Mouse (Mus musculus) kidney, embryonic 14.5 days (tissue): ENCODE measurements at regions not wholly inside any gene's neighbourhood (a gene's known extent, or its start where the extent isn't known, plus 50 kb on each side); places are given as distances from the start of the nearest gene placed in this dataset.

Source experiments
- ATAC-seq: fragments of 200-750 bp; cut with Nextera tagmentation; 2 replicates; pipeline ENCODE4 v1.8.0; 2017; ENCODE audit warnings: moderate number of reproducible peaks, mild to moderate bottlenecking, moderate TSS enrichment, moderate library complexity; ENCODE audit not compliant: low FRiP score, low TSS enrichment
- H3K27ac ChIP-seq: fragments of 300-500 bp; sonication (generic); 2 replicates; pipeline ENCODE4 v1.5.1; 2014; ENCODE audit warnings: low read depth, mild to moderate bottlenecking, low read length, moderate library complexity, mixed read lengths
- H3K27me3 ChIP-seq: fragments of 300-500 bp; sonication (generic); 2 replicates; pipeline ENCODE4 v1.6.1; 2014; ENCODE audit warnings: mild to moderate bottlenecking, low read length; ENCODE audit not compliant: control insufficient read depth, insufficient read depth
- H3K36me3 ChIP-seq: fragments of 300-500 bp; sonication (generic); 2 replicates; pipeline ENCODE4 v1.6.1; 2014; ENCODE audit warnings: low read length, mixed read lengths; ENCODE audit not compliant: control insufficient read depth, insufficient read depth
- H3K4me1 ChIP-seq: fragments of 300-500 bp; sonication (generic); 2 replicates; pipeline ENCODE4 v1.6.1; 2014; ENCODE audit warnings: low read length, mixed read lengths; ENCODE audit not compliant: control insufficient read depth, insufficient read depth
- H3K4me2 ChIP-seq: fragments of 300-500 bp; sonication (generic); replicated peaks from 2 replicates; pipeline ENCODE4 v1.6.1; 2014; ENCODE audit warnings: low read depth, mild to moderate bottlenecking, low read length
- H3K4me3 ChIP-seq: fragments of 300-500 bp; sonication (generic); 2 replicates; pipeline ENCODE4 v1.5.1; 2014; ENCODE audit warnings: mild to moderate bottlenecking, low read length
- H3K9ac ChIP-seq: fragments of 300-500 bp; sonication (generic); 2 replicates; pipeline ENCODE4 v1.6.1; 2014; ENCODE audit warnings: low read depth, mild to moderate bottlenecking, low read length, moderate library complexity
- H3K9me3 ChIP-seq: fragments of 300-500 bp; sonication (generic); 2 replicates; pipeline ENCODE4 v1.6.1; 2016; ENCODE audit warnings: low read length; ENCODE audit not compliant: control insufficient read depth
- WGBS: fragments of 180-500 bp; shearing (Covaris S2); extraction: QIAGEN DNeasy Blood & Tissue Kit; methylation state at CpG from one replicate; pipeline ENCODE4 v1.1.7; 2014; 5-methylcytosine and 5-hydroxymethylcytosine counted together

DNA sequence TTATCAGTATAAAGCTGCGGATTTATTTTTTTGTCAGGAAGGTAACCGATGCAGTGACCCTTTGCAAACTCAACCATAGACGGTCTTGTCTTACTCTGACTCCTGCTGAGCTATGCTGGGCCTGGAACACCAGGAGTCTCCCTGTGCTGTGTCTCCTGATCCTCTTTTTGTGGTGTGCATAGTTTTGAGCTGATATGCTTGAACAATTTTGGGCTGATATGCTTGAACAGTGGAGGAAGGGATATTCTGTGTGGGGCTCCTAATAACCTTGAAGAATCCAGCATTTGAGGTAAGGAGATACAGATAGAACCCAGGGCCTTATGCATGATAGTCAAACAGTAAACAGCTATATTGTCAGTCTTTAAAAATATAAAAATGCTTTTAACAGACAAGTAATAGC is 211.2 kb upstream of the Arpp21 start:
- Histone ChIP-seq H3K4me3 (no peak overlapping the region), H3K9me3 (no peaks in the 10 kb centered on the region), H3K4me1 (no peaks in the 10 kb centered on the region), H3K27me3 (no peaks in the 10 kb centered on the region), H3K4me2 (no peak overlapping the region), H3K9ac (no peak overlapping the region), H3K36me3 (no peaks in the 10 kb centered on the region), H3K27ac (no peak overlapping the region)
- 76% methylated on average over 3 of the region's 3 CpGs for WGBS
- no peak for ATAC-seq

DNA sequence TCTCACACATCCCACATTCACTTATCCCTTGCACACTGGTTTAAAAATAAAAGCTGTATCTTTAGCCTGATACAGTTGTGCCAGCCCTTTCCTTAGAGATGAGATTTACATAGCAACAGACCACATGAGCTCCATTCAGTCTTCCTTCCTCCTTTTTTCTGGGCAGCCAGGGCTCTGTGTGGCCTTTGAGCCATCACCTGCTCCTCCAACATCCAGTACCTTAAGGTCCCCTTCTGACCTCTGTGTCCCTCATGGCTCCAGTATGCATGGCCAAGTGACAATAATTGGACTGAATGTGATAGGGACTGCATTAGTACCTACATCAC is 210.3 kb upstream of the Arpp21 start:
- Histone ChIP-seq H3K36me3 (no peaks in the 10 kb centered on the region), H3K9ac (no peak overlapping the region), H3K4me2 (no peak overlapping the region), H3K27ac (no peak overlapping the region), H3K4me3 (no peak overlapping the region), H3K9me3 (no peaks in the 10 kb centered on the region), H3K27me3 (no peaks in the 10 kb centered on the region), H3K4me1 (no peaks in the 10 kb centered on the region)
- ATAC-seq, result no peak

DNA sequence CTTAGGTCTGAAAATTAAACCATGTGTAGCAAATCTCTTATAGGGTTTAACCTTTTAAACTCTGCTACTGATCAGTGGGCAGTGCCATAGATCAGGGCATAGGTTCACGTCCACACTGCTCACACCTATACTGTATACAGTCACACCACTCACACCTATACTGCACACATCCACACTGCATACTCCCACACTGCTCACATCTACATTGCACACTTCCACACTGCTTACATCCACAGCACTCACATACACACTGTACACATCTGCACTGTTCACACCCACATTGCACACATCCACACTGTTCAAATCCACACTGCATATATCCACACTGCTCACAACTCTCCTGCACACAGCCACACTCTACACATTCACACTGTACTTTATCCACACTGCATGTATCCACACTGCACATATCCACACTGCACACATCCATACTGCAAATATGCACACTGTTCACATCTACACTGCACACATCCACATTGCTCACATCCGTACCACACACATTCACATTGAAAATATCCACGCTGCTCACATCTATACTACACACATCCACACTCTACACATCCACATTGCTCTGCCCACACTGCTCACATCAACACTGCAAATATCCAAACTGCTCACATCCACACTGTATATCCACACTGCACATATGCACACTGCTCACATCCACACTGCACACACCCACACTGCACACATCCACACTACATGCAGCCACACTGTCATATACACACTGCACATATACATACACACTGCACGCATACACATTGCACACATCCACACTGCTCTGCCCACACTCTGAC is 209.7 kb upstream of the Arpp21 start:
- H3K36me3 ChIP-seq, result no peaks in the 10 kb centered on the region
- no peaks in the 10 kb centered on the region for H3K9me3 ChIP-seq
- no peak overlapping the region for H3K27ac ChIP-seq
- 89% methylated on average over 4 of the region's 4 CpGs for WGBS
- H3K27me3 ChIP-seq, result no peaks in the 10 kb centered on the region
- no peak overlapping the region for H3K4me2 ChIP-seq
- H3K4me3 ChIP-seq, result no peak overlapping the region
- H3K4me1 ChIP-seq, result no peaks in the 10 kb centered on the region
- ATAC-seq, result no peak
- no peak overlapping the region for H3K9ac ChIP-seq

DNA sequence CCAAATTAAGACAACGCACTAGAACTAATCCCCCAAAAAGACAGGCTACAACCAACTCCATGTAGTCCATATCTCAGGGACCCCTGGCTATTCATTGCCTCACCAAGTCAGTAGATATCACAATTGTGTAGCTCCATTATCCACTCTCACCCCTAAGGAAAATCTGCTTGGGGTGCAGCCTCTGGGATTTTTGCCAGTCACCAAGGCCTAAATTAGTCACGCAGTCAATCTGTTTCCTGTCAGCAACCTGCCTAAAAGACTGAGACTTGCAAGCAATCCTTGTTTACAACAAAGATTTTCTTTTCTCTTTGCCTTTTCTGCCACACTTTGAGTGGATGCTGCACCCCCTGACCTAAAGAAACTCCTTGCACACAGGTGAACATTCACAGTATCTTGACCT is 208.5 kb upstream of the Arpp21 start:
- Histone ChIP-seq H3K9me3 (no peaks in the 10 kb centered on the region), H3K36me3 (no peaks in the 10 kb centered on the region), H3K27ac (no peak overlapping the region), H3K4me2 (no peak overlapping the region), H3K27me3 (no peaks in the 10 kb centered on the region), H3K4me1 (no peaks in the 10 kb centered on the region), H3K9ac (no peak overlapping the region), H3K4me3 (no peak overlapping the region)
- no peak for ATAC-seq
- WGBS, result 77% methylated on average over 2 of the region's 2 CpGs

DNA sequence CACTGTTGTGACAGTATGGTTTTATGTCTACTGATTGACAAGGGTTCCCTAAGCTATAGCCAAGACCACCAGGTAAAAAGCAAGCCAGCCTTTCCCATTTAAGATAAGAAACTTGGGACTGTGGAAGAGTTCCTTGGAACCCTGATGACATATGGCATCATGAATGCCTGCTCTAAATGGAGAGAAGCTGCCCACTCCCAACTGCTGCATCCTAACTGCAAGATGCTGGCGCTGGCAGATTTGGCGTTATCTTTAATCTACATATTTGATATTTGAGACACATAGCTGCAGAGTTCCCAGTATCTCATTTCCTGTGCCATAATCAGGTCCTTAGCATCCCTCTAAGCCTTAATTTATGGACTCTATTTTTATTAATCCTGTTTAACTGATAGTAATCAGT is 200.4 kb upstream of the Arpp21 start:
- Histone ChIP-seq H3K36me3 (no peaks in the 10 kb centered on the region), H3K4me3 (no peak overlapping the region), H3K27me3 (no peaks in the 10 kb centered on the region), H3K27ac (no peak overlapping the region), H3K9me3 (no peaks in the 10 kb centered on the region), H3K4me1 (no peaks in the 10 kb centered on the region), H3K4me2 (no peak overlapping the region), H3K9ac (no peak overlapping the region)
- no peak for ATAC-seq
- WGBS, result 75% methylated on average over 2 of the region's 2 CpGs

DNA sequence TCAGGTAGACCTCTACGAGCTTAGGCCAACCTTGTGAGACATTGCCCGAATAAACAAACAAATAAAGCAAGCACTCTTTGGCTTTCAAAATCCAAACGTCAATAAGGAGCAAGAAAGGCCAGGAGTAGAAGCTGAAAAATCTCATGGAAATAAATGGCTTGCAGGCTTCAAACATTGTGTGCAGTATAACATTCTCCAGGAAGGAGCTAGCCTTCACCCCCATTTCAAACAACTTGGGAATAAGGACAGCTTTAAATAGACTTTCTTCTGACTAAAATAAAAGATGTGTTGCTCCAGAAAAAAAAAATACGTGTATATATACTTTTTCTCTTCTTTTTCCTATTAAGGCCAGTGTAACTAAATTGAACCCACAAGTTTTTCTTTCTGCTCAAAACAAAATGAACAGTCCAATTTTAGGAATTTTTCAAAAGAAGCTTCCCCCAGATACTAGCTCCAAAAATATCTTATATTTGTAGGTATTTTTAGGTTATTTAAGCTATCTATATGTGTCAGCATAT is 196.2 kb upstream of the Arpp21 start:
- ATAC-seq, result no peak
- H3K27me3 ChIP-seq, result no peaks in the 10 kb centered on the region

DNA sequence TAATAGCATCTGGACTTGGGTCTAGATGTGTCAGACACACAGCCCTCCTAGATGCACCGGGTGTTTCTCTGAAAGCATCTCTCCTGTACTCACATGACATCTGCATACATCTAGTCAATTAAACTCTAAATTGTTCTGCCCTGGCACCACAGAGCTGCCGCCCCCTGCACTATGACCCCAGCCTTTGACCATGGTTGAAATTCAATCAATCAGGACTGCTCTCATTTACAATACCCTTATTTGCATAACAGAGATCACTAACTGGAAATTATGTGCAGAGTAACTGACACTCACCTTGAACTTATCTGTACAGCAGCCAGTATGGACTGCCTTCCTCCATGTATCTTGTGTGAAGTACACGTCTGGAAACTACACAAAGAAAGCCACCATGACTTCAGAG is 193.5 kb upstream of the Arpp21 start:
- Histone ChIP-seq H3K36me3 (no peaks in the 10 kb centered on the region), H3K27me3 (no peaks in the 10 kb centered on the region), H3K4me1 (no peaks in the 10 kb centered on the region), H3K9me3 (no peaks in the 10 kb centered on the region), H3K9ac (no peak overlapping the region), H3K4me3 (no peak overlapping the region), H3K27ac (no peak overlapping the region), H3K4me2 (no peak overlapping the region)
- no peak for ATAC-seq
- 68% methylated on average over 3 of the region's 3 CpGs for WGBS

More for the DNA sequence above, 196.2 kb upstream of the Arpp21 start:
- Histone ChIP-seq H3K9ac (no peak overlapping the region), H3K9me3 (no peaks in the 10 kb centered on the region), H3K4me2 (no peak overlapping the region), H3K4me1 (no peaks in the 10 kb centered on the region), H3K36me3 (no peaks in the 10 kb centered on the region), H3K27ac (no peak overlapping the region), H3K4me3 (no peak overlapping the region)
- 80% methylated on average over 4 of the region's 4 CpGs for WGBS

DNA sequence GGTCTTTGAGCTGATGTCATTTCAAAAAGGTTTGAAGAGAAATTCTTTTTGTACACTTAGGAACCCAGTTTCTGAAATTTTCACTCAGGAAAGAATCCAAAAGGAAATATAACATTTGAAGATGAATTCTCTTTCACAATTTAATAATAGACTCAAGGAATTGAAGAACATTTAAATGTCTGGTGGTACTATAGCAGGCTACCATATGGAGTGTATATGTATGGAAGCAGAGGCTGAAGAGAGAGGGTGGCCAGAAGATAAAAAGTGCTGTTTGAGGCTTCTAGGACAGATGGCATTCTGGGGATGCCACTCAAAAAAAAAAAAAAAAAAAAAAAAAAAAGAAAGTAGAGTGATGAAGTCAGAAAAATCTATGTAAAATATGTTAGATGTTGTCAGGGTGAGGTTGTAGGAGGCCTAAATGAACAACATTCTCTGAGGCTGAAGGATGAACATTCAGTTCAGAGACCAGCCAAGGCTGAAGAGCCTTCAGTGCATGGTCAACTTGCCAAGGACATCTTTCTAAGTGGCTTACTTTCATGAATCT is 170.1 kb upstream of the Arpp21 start:
- no peaks in the 10 kb centered on the region for H3K36me3 ChIP-seq
- H3K4me2 ChIP-seq, result no peak overlapping the region
- no peaks in the 10 kb centered on the region for H3K27me3 ChIP-seq
- no peak overlapping the region for H3K27ac ChIP-seq
- no peaks in the 10 kb centered on the region for H3K9me3 ChIP-seq
- H3K4me1 ChIP-seq, result no peaks in the 10 kb centered on the region
- ATAC-seq, result no peak
- H3K4me3 ChIP-seq, result no peak overlapping the region
- no peak overlapping the region for H3K9ac ChIP-seq

DNA sequence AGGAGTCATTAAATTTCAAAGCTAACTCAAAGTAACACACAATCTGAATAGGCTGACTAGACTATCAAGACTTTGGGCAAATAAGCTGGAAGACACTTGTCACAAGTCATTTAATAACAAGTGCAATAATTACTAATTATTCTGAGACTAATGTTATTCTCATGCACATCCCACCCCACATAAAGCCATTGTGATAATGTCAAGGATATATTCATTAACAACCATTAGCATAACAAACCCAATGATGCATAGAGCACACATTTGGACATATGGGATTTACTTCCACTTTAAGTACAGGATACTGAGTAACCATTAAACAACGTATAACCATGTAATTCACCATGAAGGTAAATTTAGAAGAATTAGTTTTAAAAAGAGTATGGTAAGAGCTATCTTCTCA is 135.0 kb upstream of the Arpp21 start:
- Histone ChIP-seq H3K27ac (no peak overlapping the region), H3K9me3 (no peaks in the 10 kb centered on the region), H3K4me3 (no peak overlapping the region), H3K4me2 (no peak overlapping the region), H3K36me3 (no peaks in the 10 kb centered on the region), H3K27me3 (no peaks in the 10 kb centered on the region), H3K4me1 (no peaks in the 10 kb centered on the region), H3K9ac (no peak overlapping the region)
- ATAC-seq, result no peak
- WGBS, result 82% methylated on average over 1 of the region's 1 CpGs
